Mouse (Mus musculus): Measurements from ENCODE around the gene Ccdc138.
"Not testable (repeated sequence)": the region's sequence is repeated elsewhere in the genome, so short reads cannot be mapped to it uniquely, and the experiment has no call there.

The Ccdc138 gene

GRCm38 (mm10) chr10:58497320-58498284, at the start of gene Ccdc138:
Gene Ccdc138, plus strand, starts transcription at chr10:58497948.
- peak; percentile 98 for DNase-seq

GRCm38 (mm10) chr10:58451575-58451974, 46.2 kb upstream of the Ccdc138 start:
- no peak for DNase-seq

- no peak for DNase-seq
These were observed 45.6 kb upstream of the Ccdc138 start for GRCm38 (mm10) chr10:58452185-58452584.

DNA sequence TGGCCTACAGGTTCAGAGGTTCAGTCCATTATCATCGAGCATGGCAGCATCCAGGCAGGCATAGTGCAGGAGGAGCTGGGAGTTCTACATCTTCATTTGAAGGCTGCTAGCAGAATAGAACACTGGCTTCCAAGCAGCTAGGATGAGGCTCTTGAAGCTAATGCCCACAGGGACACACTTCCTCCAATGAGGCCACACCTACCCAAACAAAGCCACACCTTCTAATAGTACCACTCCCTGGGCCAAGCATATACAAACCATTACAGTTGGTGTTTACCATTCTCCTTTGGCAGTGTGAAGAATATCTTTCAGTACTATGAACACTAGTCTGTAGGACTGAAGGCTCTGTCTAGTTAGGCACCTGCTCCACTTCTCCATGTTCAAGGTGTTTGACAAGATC, 37.9 kb upstream of the Ccdc138 start:
- DNase-seq, result peak in 1 of 2 experiments; percentile 28

DNA sequence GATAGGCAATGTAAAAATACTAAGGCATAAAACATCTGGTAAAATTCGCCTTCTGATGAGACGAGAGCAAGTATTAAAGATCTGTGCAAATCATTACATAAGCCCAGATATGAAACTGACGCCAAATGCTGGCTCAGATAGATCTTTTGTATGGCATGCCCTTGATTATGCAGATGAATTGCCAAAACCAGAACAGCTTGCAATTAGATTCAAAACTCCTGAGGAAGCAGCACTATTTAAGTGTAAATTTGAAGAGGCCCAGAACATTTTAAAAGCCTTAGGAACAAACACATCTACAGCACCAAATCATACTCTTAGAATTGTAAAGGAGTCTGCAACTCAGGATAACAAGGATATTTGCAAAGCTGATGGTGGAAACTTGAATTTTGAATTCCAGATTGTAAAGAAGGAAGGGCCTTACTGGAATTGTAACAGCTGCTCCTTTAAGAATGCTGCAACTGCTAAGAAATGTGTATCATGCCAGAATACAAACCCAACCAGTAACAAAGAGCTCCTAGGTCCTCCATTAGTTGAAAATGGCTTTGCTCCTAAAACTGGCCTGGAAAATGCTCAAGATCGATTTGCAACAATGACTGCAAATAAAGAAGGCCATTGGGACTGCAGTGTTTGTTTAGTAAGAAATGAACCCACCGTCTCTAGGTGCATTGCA, 20.5 kb upstream of the Ccdc138 start:
- no peak for DNase-seq

DNA sequence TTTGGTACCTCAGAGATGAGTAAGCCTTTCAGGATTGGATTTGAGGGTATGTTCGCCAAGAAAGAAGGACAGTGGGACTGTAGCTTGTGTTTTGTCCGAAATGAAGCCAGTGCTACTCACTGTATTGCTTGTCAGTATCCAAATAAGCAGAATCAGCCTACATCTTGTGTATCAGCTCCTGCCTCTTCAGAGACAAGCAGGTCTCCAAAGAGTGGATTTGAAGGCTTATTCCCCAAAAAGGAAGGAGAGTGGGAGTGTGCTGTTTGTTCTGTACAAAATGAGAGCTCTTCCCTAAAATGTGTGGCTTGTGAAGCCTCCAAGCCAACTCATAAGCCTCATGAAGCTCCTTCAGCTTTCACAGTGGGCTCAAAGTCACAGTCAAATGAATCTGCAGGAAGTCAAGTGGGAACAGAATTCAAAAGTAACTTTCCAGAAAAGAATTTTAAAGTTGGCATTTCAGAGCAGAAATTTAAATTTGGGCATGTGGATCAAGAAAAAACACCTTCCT, 19.6 kb upstream of the Ccdc138 start:
- no peak for DNase-seq

DNA sequence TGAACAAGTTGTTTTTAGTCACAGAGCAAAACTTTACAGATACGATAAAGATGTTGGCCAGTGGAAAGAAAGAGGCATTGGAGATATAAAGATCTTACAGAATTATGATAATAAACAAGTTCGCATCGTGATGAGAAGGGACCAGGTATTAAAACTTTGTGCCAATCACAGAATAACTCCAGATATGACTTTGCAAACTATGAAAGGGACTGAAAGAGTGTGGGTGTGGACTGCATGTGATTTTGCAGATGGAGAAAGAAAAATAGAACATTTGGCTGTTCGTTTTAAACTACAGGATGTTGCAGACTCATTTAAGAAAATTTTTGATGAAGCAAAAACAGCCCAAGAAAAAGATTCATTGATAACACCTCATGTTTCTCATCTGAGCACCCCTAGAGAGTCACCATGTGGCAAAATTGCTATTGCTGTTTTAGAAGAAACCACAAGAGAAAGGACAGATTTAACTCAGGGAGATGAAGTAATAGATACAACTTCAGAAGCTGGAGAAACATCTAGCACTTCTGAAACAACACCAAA, 17.7 kb upstream of the Ccdc138 start:
- no peak for DNase-seq

- DNase-seq, result no peak
These were observed 6.7 kb upstream of the Ccdc138 start for GRCm38 (mm10) chr10:58491031-58491430.

- DNase-seq, result peak; percentile 19 to 32
These were observed 2.1 kb upstream of the Ccdc138 start for GRCm38 (mm10) chr10:58495637-58496036.

- DNase-seq, result no peak
These were observed 1.0 kb upstream of the Ccdc138 start for GRCm38 (mm10) chr10:58496732-58497131.

GRCm38 (mm10) chr10:58498516-58498915, 768 bp downstream of the Ccdc138 start:
- no peak for DNase-seq

GRCm38 (mm10) chr10:58529358-58529757, 31.6 kb downstream of the Ccdc138 start:
- peak in 1 of 2 experiments; percentile 12 for DNase-seq

DNA sequence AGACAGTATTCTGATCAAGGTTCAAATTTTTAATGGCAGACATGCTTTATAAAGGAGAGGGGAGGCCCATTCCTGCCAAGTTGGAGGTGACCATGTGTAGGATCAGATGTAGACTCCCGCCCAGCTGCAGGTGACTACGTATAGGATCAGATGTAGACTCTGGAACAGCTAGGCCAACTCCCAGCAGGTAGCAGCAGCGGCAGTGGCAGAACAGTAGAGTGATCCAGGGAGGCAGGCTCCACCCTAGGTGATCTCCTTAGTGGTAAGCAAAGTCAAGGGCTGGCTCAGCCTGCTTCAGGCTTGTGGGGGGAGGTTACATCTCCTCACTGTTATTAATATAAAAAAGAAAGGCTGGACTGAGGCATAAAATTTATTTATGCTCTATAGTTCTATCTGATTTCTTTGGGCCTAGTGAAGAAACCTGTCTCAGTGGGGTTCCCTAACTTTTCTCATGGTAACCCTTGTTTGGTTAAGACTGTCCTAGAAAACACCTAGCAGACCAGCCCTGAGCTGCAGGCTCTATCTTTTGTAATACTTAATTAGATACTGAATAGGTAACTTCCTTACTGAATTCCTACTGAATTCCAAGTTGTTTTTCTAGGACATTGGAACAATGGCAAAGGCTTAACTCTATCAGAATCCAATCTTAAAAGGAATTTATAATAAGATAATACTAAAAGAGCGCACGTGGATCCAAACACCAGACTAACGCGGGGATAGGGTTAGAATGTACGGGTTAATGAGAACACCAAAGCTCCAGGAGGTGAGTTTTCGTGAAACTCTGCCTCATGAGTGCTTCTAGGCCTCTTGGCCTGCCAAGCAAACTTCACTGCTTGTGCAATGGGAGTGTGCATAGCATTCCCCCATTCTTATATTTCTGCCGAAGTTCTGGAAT, 33.4 kb downstream of the Ccdc138 start:
- no peak for DNase-seq

GRCm38 (mm10) chr10:58532177-58532576, 34.4 kb downstream of the Ccdc138 start:
- no peak for DNase-seq

DNA sequence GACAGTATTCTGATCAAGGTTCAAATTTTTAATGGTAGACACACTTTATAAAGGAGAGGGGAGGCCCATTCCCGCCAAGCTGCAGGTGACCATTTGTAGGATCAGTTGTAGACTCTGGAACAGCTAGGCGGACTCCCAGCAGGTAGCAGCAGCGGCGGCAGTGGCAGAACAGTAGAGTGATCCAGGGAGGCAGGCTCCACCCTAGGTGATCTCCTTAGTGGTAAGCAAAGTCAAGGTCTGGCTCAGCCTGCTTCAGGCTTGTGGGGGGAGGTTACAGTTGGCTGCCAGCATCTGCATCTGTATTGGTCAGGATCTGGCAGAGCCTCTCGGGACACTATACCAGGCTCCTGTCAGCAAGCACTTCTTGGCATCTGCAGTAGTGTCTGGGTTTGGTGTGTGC, 38.5 kb downstream of the Ccdc138 start:
- DNase-seq, result not testable (repeated sequence)

GRCm38 (mm10) chr10:58540613-58541012, 42.9 kb downstream of the Ccdc138 start:
- DNase-seq, result no peak

GRCm38 (mm10) chr10:58548739-58549138, 51.0 kb downstream of the Ccdc138 start:
- no peak for DNase-seq

DNA sequence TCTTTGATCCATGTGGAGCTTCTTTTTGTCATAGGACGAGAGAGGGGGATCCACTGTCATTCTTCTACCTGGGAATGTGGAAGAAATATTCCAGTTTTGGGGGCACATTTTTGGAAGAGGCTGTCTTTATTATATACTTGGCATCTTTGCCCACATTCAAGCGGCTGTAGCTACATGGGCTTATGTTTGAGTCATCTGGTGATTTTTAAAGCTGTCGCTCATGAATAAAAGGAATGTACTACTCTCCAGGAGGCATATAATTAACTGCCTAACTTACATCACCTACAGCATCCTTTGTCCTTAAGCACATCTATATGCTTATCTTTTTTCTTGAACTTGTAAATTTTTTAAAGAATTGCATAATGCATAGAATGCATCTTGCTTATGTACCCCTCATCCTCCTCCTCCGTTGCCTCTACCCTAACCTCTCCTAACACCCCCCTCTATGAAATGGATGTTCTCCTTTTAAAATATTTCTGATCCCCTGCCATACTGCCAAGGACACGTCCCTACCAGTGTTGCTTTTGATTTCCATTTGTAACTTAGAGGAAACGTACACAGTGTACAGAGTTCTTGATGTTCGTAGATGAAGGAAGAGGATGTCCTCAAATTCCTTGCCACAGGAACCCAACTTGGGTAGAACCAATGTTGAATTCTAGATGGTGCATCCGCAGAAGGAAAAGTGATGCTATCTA, 57.1 kb downstream of the Ccdc138 start:
- no peak for DNase-seq

DNA sequence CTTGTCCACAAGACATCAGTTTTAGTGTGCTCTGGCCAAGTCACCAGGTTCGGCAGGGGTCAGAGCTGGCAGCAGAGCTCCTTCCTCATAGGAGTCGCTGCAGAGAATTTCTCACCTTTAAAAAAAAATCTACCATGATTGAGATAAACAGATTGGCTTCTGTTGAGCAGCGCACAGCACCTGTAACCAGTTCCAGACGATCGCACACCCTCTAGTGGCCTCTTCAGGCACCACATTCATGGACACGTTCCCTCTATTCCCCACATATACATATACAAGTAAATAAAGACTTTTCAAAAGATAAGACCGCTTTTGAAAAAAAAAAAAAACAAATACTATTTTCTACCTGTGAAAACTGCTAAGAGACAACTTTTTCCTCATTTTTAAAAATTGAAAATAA, 61.4 kb downstream of the Ccdc138 start:
- DNase-seq, result peak; percentile 44 to 45

DNA sequence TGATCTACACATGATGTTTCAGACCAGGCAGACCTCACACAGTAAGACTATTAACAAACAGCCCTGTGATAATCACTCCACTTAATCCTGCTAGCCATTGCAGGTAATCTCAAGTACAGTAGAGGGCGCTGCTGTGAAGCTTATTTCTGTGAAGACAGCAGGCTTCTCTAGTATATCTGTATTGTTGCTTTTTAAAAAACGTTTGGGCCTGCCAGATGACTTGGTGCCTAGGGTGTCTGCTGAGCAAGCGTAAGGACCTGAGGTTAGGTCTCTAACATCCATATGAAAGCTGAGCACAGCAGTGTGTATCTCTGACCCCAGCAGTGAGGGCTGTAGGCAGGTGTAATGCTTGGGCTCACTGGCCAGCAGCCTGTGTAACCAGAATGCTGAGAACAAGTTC, 62.2 kb downstream of the Ccdc138 start:
- DNase-seq, result peak; percentile 13 to 14

DNA sequence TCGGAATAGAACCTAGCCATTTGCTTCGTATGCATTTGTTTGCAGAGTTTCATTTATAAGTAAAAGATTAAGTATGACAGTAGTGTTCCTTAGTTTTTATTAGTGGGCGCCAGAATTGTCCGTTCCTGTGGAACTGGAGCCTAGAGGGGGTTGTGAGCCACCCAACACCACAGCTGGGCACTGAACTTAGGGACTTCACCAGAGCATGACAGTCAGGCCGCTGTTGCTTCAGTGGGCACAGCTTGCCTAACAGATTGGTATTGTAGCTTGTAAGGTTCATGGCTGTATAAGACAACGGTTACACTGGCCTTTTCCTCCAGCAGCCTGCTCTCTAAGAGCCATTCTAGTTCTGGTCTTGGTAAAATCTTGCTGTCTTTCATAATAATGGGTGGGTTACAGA, 62.8 kb downstream of the Ccdc138 start:
- no peak for DNase-seq
